Mouse (Mus musculus) liver, postnatal 0 days (tissue): ENCODE measurements around the gene Hecw2. TPM values are rescaled to one million over a fixed set of nuclear protein-coding genes. Genes with fewer than 3 reads are reported as not detected.

ENCODE experiments used
- ATAC-seq: fragments of 200-750 bp; cut with Nextera tagmentation; 2 replicates; pipeline ENCODE4 v1.8.0; 2017; ENCODE audit warnings: mild to moderate bottlenecking, moderate library complexity
- DNase-seq: peaks from one replicate; pipeline ENCODE4 v3.0.0-alpha.2; 2016
- H3K27ac ChIP-seq: fragments of 300-500 bp; sonication (generic); 2 replicates; pipeline ENCODE4 v1.5.1; 2014; ENCODE audit warnings: antibody characterized with exemption, moderate library complexity, mild to moderate bottlenecking, low read depth
- H3K27me3 ChIP-seq: fragments of 300-500 bp; sonication (generic); 2 replicates; pipeline ENCODE4 v1.6.1; 2014; ENCODE audit warnings: low read length, control low read depth, mixed read lengths; ENCODE audit not compliant: insufficient read depth
- H3K36me3 ChIP-seq: fragments of 300-500 bp; sonication (generic); replicated peaks from 2 replicates; pipeline ENCODE4 v1.6.1; 2014; ENCODE audit warnings: mild to moderate bottlenecking, control low read depth, low read length, moderate library complexity, mixed read lengths; ENCODE audit not compliant: insufficient read depth
- H3K4me1 ChIP-seq: fragments of 300-500 bp; sonication (generic); 2 replicates; pipeline ENCODE4 v1.6.1; 2014; ENCODE audit warnings: antibody characterized with exemption, mild to moderate bottlenecking, control low read depth; ENCODE audit not compliant: insufficient read depth
- H3K4me2 ChIP-seq: fragments of 300-500 bp; sonication (generic); 2 replicates; pipeline ENCODE4 v1.6.1; 2014; ENCODE audit warnings: low read depth, mild to moderate bottlenecking, low read length, moderate library complexity, mixed read lengths
- H3K4me3 ChIP-seq: fragments of 300-500 bp; sonication (generic); 2 replicates; pipeline ENCODE4 v1.5.1; 2014; ENCODE audit warnings: low read depth, low read length
- H3K9ac ChIP-seq: fragments of 300-500 bp; sonication (generic); replicated peaks from 2 replicates; pipeline ENCODE4 v1.6.1; 2014; ENCODE audit warnings: mild to moderate bottlenecking, moderate library complexity
- H3K9me3 ChIP-seq: fragments of 300-500 bp; sonication (generic); 2 replicates; pipeline ENCODE4 v1.6.1; 2016; ENCODE audit warnings: mild to moderate bottlenecking, control low read depth, low read length, mixed read lengths
- CTCF ChIP-seq: sonication (generic); IDR thresholded peaks from 2 replicates; pipeline ENCODE4 v1.5.1; 2016; ENCODE audit warnings: antibody characterized with exemption, low read depth
- EP300 ChIP-seq: IDR thresholded peaks from 2 replicates; pipeline ENCODE4 v1.6.1; 2016; ENCODE audit warnings: antibody characterized with exemption, low read depth, mild to moderate bottlenecking
- WGBS: fragments of 180-500 bp; shearing (Covaris S2); extraction: QIAGEN DNeasy Blood & Tissue Kit; methylation state at CpG from one replicate; pipeline ENCODE4 v1.1.7; 2014; ENCODE audit not compliant: insufficient replicate concordance; 5-methylcytosine and 5-hydroxymethylcytosine counted together
- polyA plus RNA-seq: library from polyadenylated mRNA; unstranded; fragments of >200 nt; fragmentation: Nextera tagmentation; extraction: Ambion mirVana; gene quantifications from 2 replicates; pipeline ENCODE4 v1.2.1, GENCODE M21; 2015

Gene Hecw2
- polyA plus RNA-seq, 1 experiment from 2014 or later, result 0.61 TPM

GRCm38 (mm10) chr1:54074456-54074855 lies 120.5 kb downstream of the Hecw2 start:
- TF ChIP-seq EP300 (no peak), CTCF (no peak)
- H3K4me2 ChIP-seq, result no peak overlapping the region
- no peak for DNase-seq
- H3K36me3 ChIP-seq, result no peaks in the 10 kb centered on the region
- H3K27ac ChIP-seq, result no peak overlapping the region
- H3K4me1 ChIP-seq, result no peaks in the 10 kb centered on the region
- H3K4me3 ChIP-seq, result no peak overlapping the region
- no peaks in the 10 kb centered on the region for H3K27me3 ChIP-seq
- ATAC-seq, result no peak
- no peak overlapping the region for H3K9ac ChIP-seq
- WGBS, result 65% methylated on average over 1 of the region's 1 CpGs
- H3K9me3 ChIP-seq, result no peaks in the 10 kb centered on the region

DNA sequence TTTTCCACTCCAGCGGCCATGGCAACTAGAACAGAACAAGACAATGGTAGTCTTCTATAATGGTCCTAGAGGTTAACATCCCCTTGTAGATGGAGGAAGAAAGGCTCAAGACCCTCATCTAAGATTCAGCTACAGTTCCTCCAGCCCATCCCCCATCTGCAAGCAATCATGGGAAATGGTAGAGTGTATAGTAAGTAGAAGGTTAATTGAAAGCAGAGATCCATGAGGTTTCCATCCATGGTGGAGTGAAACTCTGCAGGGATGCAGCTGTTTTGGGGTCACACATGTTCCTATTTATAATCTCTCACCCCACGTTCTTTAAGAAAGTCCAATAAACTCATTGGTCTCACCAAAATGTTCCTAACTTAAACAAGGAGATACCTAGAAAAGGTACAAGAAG lies 124.8 kb downstream of the Hecw2 start:
- H3K36me3 ChIP-seq, result no peaks in the 10 kb centered on the region
- H3K27me3 ChIP-seq, result no peaks in the 10 kb centered on the region

DNA sequence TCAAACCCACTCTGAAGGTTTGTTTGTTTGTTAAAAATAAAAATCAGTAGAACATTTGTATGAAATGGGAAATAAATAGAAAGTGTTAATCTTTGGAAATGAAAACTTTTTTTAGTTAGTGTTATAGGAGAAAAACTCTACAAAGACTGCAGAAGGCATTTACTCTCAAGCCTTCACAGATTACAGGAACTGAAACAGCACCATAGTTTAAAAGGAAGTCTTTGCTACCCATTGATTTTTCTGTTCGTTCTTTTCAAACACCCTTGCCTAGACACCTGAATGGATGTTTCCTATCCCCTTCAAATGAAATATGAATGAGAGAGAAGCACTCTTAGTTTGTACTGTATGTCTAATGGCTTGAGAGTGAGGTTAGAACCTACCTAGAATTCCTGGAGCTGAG lies 126.7 kb downstream of the Hecw2 start:
- no peak for TF ChIP-seq CTCF
- TF ChIP-seq EP300, result no peak
- 20% methylated on average over 1 of the region's 1 CpGs for WGBS
- Histone ChIP-seq H3K27ac (no peak overlapping the region), H3K9ac (no peak overlapping the region), H3K4me1 (no peaks in the 10 kb centered on the region), H3K36me3 (no peaks in the 10 kb centered on the region), H3K4me2 (no peak overlapping the region), H3K4me3 (no peak overlapping the region), H3K9me3 (no peaks in the 10 kb centered on the region), H3K27me3 (no peaks in the 10 kb centered on the region)
- DNase-seq, result no peak
- no peak for ATAC-seq

More for the DNA sequence above, 124.8 kb downstream of the Hecw2 start:
- no peak for DNase-seq
- no peaks in the 10 kb centered on the region for H3K9me3 ChIP-seq
- no peak for ATAC-seq
- no peak for TF ChIP-seq EP300
- TF ChIP-seq CTCF, result no peak
- no peak overlapping the region for H3K27ac ChIP-seq
- H3K4me1 ChIP-seq, result no peaks in the 10 kb centered on the region
- no peak overlapping the region for H3K4me2 ChIP-seq
- H3K9ac ChIP-seq, result no peak overlapping the region
- H3K4me3 ChIP-seq, result no peak overlapping the region
- 72% methylated on average over 2 of the region's 2 CpGs for WGBS

GRCm38 (mm10) chr1:54065434-54065833 lies 129.5 kb downstream of the Hecw2 start:
- DNase-seq, result no peak
- Histone ChIP-seq H3K4me3 (no peak overlapping the region), H3K27ac (no peak overlapping the region), H3K27me3 (no peaks in the 10 kb centered on the region), H3K4me2 (no peak overlapping the region), H3K9ac (no peak overlapping the region), H3K4me1 (no peaks in the 10 kb centered on the region), H3K9me3 (no peaks in the 10 kb centered on the region), H3K36me3 (no peaks in the 10 kb centered on the region)
- TF ChIP-seq CTCF (no peak), EP300 (no peak)
- no peak for ATAC-seq
- 71% methylated on average over 1 of the region's 1 CpGs for WGBS

DNA sequence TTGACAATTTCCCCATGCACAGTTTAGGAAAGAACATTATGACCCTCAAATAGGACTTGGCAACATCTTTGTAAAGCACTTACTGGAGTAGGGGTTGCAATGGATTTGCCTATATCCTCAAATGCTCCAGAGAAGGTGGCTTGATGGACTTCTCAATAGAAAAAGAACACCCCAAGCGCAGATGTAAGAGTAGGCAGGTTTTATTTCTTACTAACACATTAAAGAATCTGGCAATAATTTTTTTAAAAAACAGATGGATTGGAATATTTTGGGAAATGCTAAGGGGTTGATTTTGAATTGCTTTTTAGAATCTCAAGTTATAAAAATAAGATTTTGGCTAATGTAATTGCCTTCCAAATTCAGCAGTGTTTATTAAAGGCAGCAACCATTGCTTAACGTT lies 133.9 kb downstream of the Hecw2 start:
- Histone ChIP-seq H3K36me3 (no peaks in the 10 kb centered on the region), H3K4me2 (no peak overlapping the region), H3K9me3 (no peaks in the 10 kb centered on the region), H3K4me3 (no peak overlapping the region), H3K9ac (no peak overlapping the region), H3K27me3 (no peaks in the 10 kb centered on the region), H3K4me1 (no peaks in the 10 kb centered on the region), H3K27ac (no peak overlapping the region)
- no peak for ATAC-seq
- WGBS, result 79% methylated on average over 2 of the region's 2 CpGs
- TF ChIP-seq EP300, result no peak
- TF ChIP-seq CTCF, result no peak
- no peak for DNase-seq

DNA sequence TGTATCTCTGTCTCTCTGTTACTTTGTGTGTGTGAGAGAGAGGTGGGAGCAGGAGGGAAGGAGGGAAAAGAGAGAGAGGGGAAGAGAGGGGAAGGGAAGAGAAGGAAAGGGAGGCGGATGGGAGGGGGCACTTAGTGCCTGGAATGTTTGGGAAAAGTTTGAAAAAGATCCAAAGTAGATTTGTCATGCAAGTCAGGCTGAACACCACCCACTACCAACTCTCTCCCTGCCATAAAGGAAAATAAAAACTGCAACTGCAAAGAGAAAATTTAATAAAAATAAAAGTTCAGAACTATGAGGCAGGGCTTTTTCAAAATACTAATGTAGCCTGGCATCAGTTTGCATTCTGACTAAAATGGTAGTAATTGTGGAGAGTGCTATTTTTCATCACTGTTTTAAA lies 135.2 kb downstream of the Hecw2 start:
- TF ChIP-seq EP300 (no peak), CTCF (no peak)
- Histone ChIP-seq H3K4me2 (no peak overlapping the region), H3K27me3 (no peaks in the 10 kb centered on the region), H3K36me3 (no peaks in the 10 kb centered on the region), H3K9ac (no peak overlapping the region), H3K4me3 (no peak overlapping the region), H3K9me3 (no peaks in the 10 kb centered on the region), H3K4me1 (no peaks in the 10 kb centered on the region), H3K27ac (no peak overlapping the region)
- ATAC-seq, result no peak
- WGBS, result 56% methylated on average over 1 of the region's 1 CpGs
- no peak for DNase-seq

GRCm38 (mm10) chr1:54052771-54053170 lies 142.2 kb downstream of the Hecw2 start:
- no peaks in the 10 kb centered on the region for H3K27me3 ChIP-seq
- TF ChIP-seq CTCF (no peak), EP300 (no peak)

More at GRCm38 (mm10) chr1:54052771-54053170, 142.2 kb downstream of the Hecw2 start:
- Histone ChIP-seq H3K4me1 (no peaks in the 10 kb centered on the region), H3K4me2 (no peak overlapping the region), H3K36me3 (no peaks in the 10 kb centered on the region), H3K9ac (no peak overlapping the region), H3K9me3 (no peaks in the 10 kb centered on the region), H3K27ac (no peak overlapping the region), H3K4me3 (no peak overlapping the region)
- ATAC-seq (no peak), DNase-seq (no peak)
